Mouse (Mus musculus) macrophage (primary cell): ENCODE results near the gene 4921524J17Rik. TPM values are rescaled to one million over a fixed set of nuclear protein-coding genes. Genes with fewer than 3 reads are reported as not detected.

Experiments
- H3K27ac ChIP-seq: fragments of 350-480 bp; formaldehyde crosslinking; 2 replicates; pipeline ENCODE4 v1.9.0; 2021
- H3K36me3 ChIP-seq: fragments of 350-480 bp; formaldehyde crosslinking; 2 replicates; pipeline ENCODE4 v1.9.0; 2021; ENCODE audit errors: inconsistent target
- H3K4me3 ChIP-seq: fragments of 350-480 bp; formaldehyde crosslinking; 2 replicates; pipeline ENCODE4 v1.9.0; 2021; ENCODE audit errors: inconsistent target
- H3K79me2 ChIP-seq: fragments of 350-480 bp; formaldehyde crosslinking; 2 replicates; pipeline ENCODE4 v1.9.0; 2021; ENCODE audit errors: inconsistent target
- WGBS: methylation state at CpG from one replicate; pipeline ENCODE4 v1.1.7; 2026; ENCODE audit warnings: inconsistent platforms; ENCODE audit not compliant: missing documents; 5-methylcytosine and 5-hydroxymethylcytosine counted together
- polyA plus RNA-seq: library from polyadenylated mRNA; stranded (reverse); fragments of 250-400 nt; gene quantifications from 3 replicates; pipeline ENCODE4 v1.2.4, GENCODE M21; 2018; ENCODE audit warnings: inconsistent platforms
- total RNA-seq, 78 experiments: library from RNA; depleted of rRNA; stranded (reverse); fragments of 250-400 nt; gene quantifications; 1 replicate in 9 of 78; 2 replicates in 24 of 78; 3 replicates in 43 of 78; 4 replicates in 2 of 78; pipeline ENCODE4 v1.2.4; 2018; ENCODE audit warnings: inconsistent platforms in 56 of 78

The 4921524J17Rik gene
- 10 to 100 TPM in 6 of 26 experiments, 1 to 10 TPM in 20; 1.1 to 15.9 (median 5.5) TPM for total RNA-seq (2018; cell fraction: chromatin; rRNA removed)
- total RNA-seq (2018; cell fraction: cytosol; rRNA removed) = 10 to 100 TPM in 11 of 26 experiments, 1 to 10 TPM in 15; 4.9 to 14.9 (median 9.6) TPM
- 10 to 100 TPM in 7 of 26 experiments, 1 to 10 TPM in 19; 1.5 to 12.7 (median 5.3) TPM for total RNA-seq (2018; cell fraction: nucleus; rRNA removed)
- 15.6 to 28.1 TPM (median 17.6 TPM) in 3 replicates for polyA plus RNA-seq

DNA sequence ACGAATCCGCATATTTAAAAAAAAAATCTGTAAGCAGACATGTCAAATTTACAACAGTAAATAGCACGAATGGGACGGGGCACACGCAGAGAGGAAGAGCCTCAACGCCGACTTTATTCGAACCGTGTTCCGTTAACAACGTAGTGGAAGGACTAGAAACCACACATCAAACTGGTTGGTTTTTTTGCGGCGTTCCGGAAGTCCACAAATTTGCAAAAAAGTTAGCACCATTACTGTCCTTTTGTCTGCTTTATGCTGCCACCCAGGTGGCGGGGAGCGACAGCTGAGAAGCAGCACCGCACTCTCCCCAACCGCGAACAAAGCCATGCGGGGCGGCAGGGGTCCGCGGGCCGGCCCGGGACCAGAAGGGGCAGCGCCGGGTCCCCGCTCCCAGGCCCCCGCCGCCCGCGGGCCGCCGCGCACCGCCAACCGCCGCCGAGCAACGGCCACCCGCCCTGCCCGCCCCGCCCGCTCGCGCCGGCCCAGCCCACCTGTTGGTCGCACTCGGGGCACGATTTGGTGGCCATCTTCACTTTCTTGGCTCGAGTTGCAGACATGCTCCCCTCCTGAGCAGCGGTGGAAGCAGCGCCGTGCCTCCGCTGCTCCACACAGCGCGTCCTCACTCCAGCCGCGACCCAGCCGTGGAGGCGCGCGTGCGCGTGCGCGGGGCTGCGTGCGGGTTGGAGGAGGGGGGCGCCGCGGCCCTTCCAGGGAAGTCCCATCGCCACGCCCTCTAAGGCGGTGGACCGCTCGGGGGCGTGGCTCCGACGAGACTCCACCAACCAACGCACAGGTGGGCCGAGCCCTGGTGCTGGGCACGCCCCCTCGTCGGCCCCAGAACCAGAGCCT lies at the start of gene 4921524J17Rik:
4921524J17Rik (minus strand) TSS at position 666 of the 849 bp plus-strand sequence.
- peak within 1 kb of the TSS; percentile 48 for H3K27ac ChIP-seq
- H3K79me2 ChIP-seq = peaks cover 48% of the 10 kb centered on the region
- no peaks in the 10 kb centered on the region for H3K36me3 ChIP-seq
- WGBS = under 1% methylated on average over 75 of the region's 85 CpGs
- H3K4me3 ChIP-seq = peak within 1 kb of the TSS; percentile 68

DNA sequence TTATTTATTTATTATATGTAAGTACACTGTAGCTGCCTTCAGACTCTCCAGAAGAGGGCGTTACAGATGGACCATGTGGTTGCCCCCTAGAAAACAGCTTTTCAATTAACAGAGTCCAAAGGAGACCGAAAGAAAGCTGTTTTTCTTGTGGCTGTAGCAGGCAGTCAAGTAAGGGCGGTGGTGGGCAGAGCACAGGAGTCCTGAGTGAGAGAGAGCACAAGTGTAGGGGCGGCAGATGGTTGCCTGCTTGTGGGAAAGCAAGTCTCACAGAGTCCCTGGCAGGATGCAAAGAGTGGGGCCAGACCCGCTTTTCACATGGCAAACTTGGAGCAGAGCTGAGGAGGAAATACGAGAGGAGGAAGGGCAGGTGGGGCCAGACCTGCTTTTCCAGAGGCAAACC lies 49.8 kb upstream of the 4921524J17Rik start:
- Histone ChIP-seq H3K36me3 (no peaks in the 10 kb centered on the region), H3K79me2 (no peaks in the 10 kb centered on the region), H3K4me3 (no peak overlapping the region), H3K27ac (no peak overlapping the region)
- WGBS = 80% methylated on average over 4 of the region's 6 CpGs

DNA sequence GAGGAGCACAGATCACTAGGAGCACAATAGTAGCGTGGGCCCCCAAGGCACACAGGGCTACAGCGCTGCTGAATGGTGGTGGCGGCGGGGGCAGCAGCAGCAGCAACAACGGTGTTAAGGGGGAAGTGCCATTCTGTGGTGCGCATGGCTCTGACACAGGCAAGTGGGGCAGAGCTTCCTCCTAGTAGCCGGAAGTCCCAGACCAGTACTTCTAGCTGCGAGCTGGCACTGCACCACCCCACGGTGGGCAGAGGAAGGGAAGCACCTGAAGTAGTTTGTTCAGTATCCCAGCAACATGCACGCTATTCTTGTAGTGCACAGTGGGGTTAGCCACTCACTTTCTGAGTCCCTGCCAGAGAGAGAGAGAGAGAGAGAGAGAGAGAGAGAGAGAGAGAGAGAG lies 49.3 kb upstream of the 4921524J17Rik start:
- no peak overlapping the region for H3K27ac ChIP-seq
- WGBS = 0% methylated on average over 8 of the region's 10 CpGs
- no peak overlapping the region for H3K4me3 ChIP-seq

DNA sequence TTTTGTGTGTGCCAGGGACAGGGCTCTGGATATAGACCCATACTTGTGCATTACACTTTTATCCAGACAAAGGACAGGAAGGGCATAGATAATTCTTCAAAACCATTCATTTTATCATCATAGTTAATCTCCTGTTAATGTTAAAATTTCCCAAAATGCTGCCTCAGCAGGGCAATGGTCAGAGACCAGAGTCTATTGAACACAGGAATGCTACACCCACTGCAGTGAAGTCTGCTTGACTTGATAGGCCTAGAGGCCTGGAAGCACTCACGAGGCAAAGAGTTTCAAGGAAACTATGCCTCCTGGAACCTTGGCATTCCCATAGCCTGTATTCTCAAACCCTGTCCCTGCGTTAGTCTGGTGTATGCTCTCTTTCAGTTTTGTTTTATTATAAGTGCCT lies 47.1 kb upstream of the 4921524J17Rik start:
- H3K79me2 ChIP-seq = no peaks in the 10 kb centered on the region
- no peaks in the 10 kb centered on the region for H3K36me3 ChIP-seq
- 100% methylated on average over 1 of the region's 2 CpGs for WGBS
- H3K4me3 ChIP-seq = no peak overlapping the region
- H3K27ac ChIP-seq = no peak overlapping the region

More for the DNA sequence above, 49.3 kb upstream of the 4921524J17Rik start:
- no peaks in the 10 kb centered on the region for H3K79me2 ChIP-seq
- H3K36me3 ChIP-seq = no peaks in the 10 kb centered on the region

DNA sequence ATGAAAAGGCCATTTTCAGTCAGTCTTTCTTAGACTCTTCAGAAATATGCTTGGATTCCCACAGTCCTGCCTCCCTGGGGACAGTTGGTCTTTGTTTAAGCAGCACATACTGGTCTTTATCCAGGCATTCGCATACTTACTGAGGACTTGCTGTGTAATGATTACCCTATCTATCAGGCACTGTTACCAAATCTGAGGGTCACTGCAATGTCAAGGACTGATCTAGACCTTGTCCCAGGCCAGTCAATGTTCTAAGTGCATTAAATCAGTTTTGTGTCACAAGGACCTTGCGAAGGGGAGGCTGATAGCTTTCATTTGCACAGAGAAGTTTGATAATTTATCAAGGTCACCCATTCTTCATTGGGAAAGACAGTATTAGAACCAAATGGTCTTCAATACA lies 45.8 kb upstream of the 4921524J17Rik start:
- 100% methylated on average over 2 of the region's 2 CpGs for WGBS
- Histone ChIP-seq H3K27ac (no peak overlapping the region), H3K36me3 (no peaks in the 10 kb centered on the region), H3K79me2 (no peaks in the 10 kb centered on the region), H3K4me3 (no peak overlapping the region)

DNA sequence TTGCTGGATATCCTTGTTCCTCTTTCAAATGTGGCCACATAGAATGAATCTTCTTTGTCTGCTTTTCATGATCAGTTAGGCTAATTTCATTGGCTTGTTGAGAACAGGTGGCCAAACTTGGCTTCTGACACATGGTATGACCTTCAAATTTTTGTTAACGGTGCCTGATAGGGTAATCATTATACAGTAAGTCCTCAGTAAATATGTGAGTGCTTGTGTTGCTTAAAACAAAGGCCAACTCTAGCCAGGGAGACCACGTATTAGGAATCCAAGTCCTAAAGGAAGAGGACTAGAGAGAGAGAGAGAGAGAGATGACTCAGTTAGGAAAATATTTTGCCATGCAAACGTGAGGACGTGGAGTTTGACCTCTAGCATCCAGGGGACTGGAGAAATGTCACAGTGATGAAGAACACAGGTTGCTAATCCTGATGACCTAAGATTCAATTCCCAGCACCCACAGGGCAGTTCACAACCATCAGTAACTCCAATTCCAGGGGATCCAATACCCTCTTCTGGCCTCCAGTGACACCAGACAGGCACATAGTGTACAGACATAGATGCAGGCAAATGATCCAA lies 44.4 kb upstream of the 4921524J17Rik start:
- Histone ChIP-seq H3K4me3 (no peak overlapping the region), H3K36me3 (no peaks in the 10 kb centered on the region), H3K79me2 (no peaks in the 10 kb centered on the region), H3K27ac (no peak overlapping the region)
- 83% methylated on average over 4 of the region's 4 CpGs for WGBS

DNA sequence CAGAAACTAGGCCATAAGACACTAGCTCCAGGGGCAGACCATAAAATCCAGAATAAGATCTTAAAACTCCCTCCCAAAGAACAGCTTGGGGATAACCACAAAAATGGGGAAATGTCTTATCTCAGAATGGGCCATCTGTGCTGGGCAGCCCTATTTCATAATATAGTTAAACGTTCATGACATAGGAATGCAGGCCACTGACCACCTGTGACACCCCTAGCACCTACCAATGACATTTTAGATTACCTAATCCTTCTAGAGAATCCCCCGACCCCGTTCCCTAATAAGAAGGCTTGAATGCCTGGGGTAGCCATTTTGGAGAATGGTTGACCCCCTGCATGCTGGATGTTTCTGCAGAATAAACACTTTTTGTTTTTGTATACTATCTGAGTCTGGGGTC lies 42.3 kb upstream of the 4921524J17Rik start:
- Histone ChIP-seq H3K79me2 (no peaks in the 10 kb centered on the region), H3K36me3 (no peaks in the 10 kb centered on the region), H3K27ac (no peak overlapping the region), H3K4me3 (no peak overlapping the region)
- WGBS = 46% methylated on average over 3 of the region's 3 CpGs

DNA sequence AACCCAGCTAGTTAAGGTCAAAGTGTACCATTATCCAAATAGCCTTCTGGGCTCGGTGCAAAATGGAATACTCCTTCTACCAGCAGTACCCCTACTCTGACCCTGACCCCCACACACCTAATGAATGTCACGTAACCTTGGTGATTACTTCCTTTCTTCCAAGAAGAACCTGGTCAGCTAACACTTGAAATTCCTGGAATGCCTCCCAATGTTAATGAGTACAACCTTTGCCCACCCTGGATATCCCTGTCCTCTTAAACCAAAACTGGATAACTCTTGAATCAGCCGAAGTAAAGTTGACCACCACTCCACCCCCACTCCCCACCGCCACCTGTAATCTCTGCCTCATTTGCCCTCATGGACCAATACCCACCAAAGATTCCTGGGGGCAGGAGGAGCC lies 40.6 kb upstream of the 4921524J17Rik start:
- 94% methylated on average over 4 of the region's 4 CpGs for WGBS

DNA sequence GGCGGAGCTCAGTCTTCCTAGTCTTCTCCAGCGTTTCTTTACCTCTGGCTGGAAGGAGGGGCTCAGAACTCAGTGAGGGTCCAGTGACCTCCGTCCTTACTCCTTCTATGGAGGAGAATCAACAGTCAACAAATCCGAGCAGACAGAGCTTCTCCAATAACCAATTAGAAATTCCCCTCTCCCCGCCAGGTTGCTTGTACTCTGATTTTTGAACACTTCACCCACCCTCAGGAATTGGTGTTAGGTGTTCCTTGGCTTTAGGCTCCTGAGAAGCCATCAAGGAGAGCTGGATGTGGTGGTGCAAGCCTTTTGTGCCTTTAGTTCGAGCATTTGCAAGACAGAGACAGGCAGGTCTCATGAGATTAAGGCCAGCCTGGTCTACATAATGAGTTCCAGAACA lies 40.2 kb upstream of the 4921524J17Rik start:
- WGBS = 89% methylated on average over 6 of the region's 6 CpGs
- H3K36me3 ChIP-seq = no peaks in the 10 kb centered on the region
- no peak overlapping the region for H3K4me3 ChIP-seq
- H3K79me2 ChIP-seq = no peaks in the 10 kb centered on the region
- no peak overlapping the region for H3K27ac ChIP-seq

More for the DNA sequence above, 40.6 kb upstream of the 4921524J17Rik start:
- H3K79me2 ChIP-seq = no peaks in the 10 kb centered on the region
- no peak overlapping the region for H3K27ac ChIP-seq
- H3K36me3 ChIP-seq = no peaks in the 10 kb centered on the region
- no peak overlapping the region for H3K4me3 ChIP-seq

DNA sequence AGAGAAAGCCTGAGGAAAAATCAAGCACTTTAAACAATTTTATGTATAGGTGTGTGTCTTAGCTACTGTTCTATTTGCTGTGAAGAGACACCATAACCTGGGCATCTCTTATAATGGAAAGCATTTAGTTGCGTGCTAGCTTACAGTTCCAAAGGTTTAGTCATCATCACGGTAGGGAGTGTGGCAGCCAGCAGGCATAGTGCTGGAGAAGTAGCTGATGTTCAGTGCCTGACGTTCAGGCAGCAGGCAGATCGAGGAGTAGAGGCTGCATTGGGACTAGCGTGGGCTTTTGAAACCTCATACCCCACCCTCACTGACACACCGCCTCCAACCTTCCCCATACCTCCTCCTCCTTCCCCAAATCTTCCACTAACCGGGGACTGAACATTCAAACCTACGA lies 38.1 kb upstream of the 4921524J17Rik start:
- no peaks in the 10 kb centered on the region for H3K36me3 ChIP-seq
- no peak overlapping the region for H3K27ac ChIP-seq
- no peak overlapping the region for H3K4me3 ChIP-seq
- WGBS = 91% methylated on average over 6 of the region's 8 CpGs
- no peaks in the 10 kb centered on the region for H3K79me2 ChIP-seq

DNA sequence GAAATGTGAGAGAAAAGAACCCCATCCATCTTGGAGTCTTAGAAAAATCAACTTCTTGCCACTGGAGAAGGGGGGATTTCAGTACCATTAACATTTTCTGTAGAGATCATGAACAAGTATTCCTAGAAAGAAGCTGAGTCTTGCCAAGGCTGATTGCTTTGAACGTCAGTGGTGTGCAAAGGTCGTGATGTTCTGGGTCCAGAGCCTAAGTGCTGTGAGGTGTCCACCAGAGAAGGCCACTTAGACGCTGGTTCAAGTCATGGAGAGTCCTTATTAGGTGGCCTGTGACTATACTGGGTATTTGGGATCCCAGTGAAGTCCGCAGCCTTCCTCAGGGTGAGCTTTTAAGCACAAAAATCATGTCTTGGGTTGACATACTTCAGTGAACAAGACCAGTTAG lies 33.4 kb upstream of the 4921524J17Rik start:
- H3K4me3 ChIP-seq = no peak overlapping the region
- 92% methylated on average over 4 of the region's 4 CpGs for WGBS
- H3K79me2 ChIP-seq = no peaks in the 10 kb centered on the region
- no peaks in the 10 kb centered on the region for H3K36me3 ChIP-seq
- H3K27ac ChIP-seq = no peak overlapping the region

DNA sequence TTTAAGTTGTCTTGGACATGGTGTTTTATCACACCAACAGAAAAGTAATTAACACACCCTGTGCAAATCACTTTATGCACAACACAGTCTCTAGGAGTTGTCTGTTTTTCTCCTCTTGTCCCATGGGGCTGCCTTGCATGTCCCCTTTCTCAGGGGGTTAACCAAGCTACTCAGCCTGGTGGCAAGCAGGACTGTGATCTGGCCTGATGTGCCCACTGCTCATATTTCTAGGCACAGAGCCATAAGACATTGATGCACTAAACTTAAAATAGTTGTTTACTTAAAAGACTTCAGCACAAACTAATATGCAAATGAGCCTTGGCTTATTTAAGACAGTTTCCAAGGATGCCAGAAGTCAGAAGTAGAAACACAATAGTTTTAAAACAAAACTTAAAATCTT lies 31.7 kb upstream of the 4921524J17Rik start:
- Histone ChIP-seq H3K27ac (no peak overlapping the region), H3K4me3 (no peak overlapping the region), H3K79me2 (no peaks in the 10 kb centered on the region), H3K36me3 (no peaks in the 10 kb centered on the region)

DNA sequence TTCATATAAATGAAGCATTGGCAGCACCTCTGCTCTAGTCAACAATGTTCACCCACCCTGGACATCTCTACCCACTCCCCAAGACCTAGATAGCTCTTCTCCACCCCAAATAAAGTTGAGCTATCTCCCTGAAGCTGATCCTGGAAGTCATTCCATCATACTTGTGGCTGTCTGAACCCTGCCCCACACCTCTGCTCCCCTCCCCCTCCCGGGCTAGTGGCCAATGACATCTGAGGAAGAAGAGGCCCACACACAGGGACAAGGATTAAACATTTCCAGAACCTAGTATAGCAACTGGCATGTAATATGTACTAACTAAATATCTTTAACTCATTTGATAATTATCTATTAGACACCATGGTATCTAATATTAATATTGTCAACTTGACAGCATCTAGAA lies 29.8 kb upstream of the 4921524J17Rik start:
- H3K27ac ChIP-seq = no peak overlapping the region

DNA sequence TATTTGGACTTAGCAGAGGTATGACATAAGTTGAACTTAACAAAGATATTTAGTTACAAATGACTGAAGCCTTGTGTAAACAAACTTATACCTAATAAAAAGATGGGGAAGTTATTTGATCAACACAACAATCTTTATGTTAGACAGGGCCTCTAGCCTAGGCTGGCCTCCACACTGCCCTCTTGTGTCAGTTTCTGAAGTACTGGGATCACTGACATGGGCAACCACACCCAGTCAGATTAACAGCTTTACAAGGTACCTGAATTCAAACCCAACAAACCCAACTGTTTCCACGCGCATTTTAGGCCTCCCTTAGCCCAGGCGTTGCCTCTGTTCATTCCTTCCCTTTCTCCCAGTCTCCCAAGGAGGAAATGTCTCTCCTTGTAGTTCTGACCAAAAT lies 28.7 kb upstream of the 4921524J17Rik start:
- WGBS = 93% methylated on average over 3 of the region's 3 CpGs
- Histone ChIP-seq H3K27ac (no peak overlapping the region), H3K36me3 (no peaks in the 10 kb centered on the region)

More for the DNA sequence above, 29.8 kb upstream of the 4921524J17Rik start:
- 100% methylated on average over 1 of the region's 1 CpGs for WGBS
- H3K79me2 ChIP-seq = no peaks in the 10 kb centered on the region
- H3K4me3 ChIP-seq = no peak overlapping the region
- H3K36me3 ChIP-seq = no peaks in the 10 kb centered on the region

DNA sequence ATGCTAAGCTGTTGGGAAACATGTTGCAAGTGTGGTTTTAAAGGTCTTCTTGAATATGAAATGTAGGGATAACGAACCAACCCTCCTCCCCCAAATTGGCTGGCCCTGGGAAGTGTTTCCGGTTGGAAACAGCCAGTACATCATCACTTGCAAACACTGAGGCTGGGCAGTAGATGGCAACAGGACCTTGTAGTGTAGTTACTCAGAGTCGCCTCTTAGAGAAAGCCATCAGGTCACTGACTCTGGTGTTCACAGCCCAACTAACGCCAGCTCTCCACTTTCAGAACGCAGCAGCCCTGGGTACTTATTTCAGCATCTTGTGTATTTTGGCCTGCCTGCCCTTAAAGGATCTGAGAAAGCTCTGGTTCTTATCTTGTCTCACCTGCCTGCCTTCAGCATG lies 28.2 kb upstream of the 4921524J17Rik start:
- Histone ChIP-seq H3K27ac (no peak overlapping the region), H3K79me2 (no peaks in the 10 kb centered on the region), H3K4me3 (no peak overlapping the region), H3K36me3 (no peaks in the 10 kb centered on the region)
- WGBS = 80% methylated on average over 5 of the region's 5 CpGs

More for the DNA sequence above, 28.7 kb upstream of the 4921524J17Rik start:
- Histone ChIP-seq H3K4me3 (no peak overlapping the region), H3K79me2 (no peaks in the 10 kb centered on the region)
